Mouse (Mus musculus) kidney, postnatal 0 days (tissue): ENCODE results near the gene Polr3g. TPM values are rescaled to one million over a fixed set of nuclear protein-coding genes. Genes with fewer than 3 reads are reported as not detected.

Experiments used
- ATAC-seq: fragments of 200-750 bp; cut with Nextera tagmentation; replicated peaks from 2 replicates; pipeline ENCODE4 v1.8.0; 2017; ENCODE audit warnings: low read depth, moderate number of reproducible peaks, moderate TSS enrichment, moderate library complexity; ENCODE audit not compliant: low FRiP score
- DNase-seq: peaks from one replicate; pipeline ENCODE4 v3.0.0-alpha.2; 2016; ENCODE audit warnings: low spot score
- H3K27ac ChIP-seq: fragments of 300-500 bp; sonication (generic); 2 replicates; pipeline ENCODE4 v1.5.1; 2014; ENCODE audit warnings: mild to moderate bottlenecking
- H3K27me3 ChIP-seq: fragments of 300-500 bp; sonication (generic); 2 replicates; pipeline ENCODE4 v1.6.1; 2014; ENCODE audit warnings: low read length, mixed read lengths; ENCODE audit not compliant: insufficient read depth
- H3K36me3 ChIP-seq: fragments of 300-500 bp; sonication (generic); 2 replicates; pipeline ENCODE4 v1.6.1; 2014; ENCODE audit warnings: low read length, mixed read lengths; ENCODE audit not compliant: insufficient read depth
- H3K4me1 ChIP-seq: fragments of 300-500 bp; sonication (generic); replicated peaks from 2 replicates; pipeline ENCODE4 v1.6.1; 2014; ENCODE audit warnings: antibody characterized with exemption, low read length, mixed read lengths; ENCODE audit not compliant: insufficient read depth
- H3K4me2 ChIP-seq: fragments of 300-500 bp; sonication (generic); 2 replicates; pipeline ENCODE4 v1.6.1; 2014; ENCODE audit warnings: mild to moderate bottlenecking, low read length, moderate library complexity, mixed read lengths
- H3K4me3 ChIP-seq: fragments of 300-500 bp; sonication (generic); replicated peaks from 2 replicates; pipeline ENCODE4 v1.5.1; 2014; ENCODE audit warnings: low read depth, low read length
- H3K9ac ChIP-seq: fragments of 300-500 bp; sonication (generic); 2 replicates; pipeline ENCODE4 v1.6.1; 2014; ENCODE audit warnings: low read depth, low read length
- H3K9me3 ChIP-seq: fragments of 300-500 bp; sonication (generic); replicated peaks from 2 replicates; pipeline ENCODE4 v1.6.1; 2016; ENCODE audit warnings: low read length, inconsistent platforms, mixed read lengths
- CTCF ChIP-seq: IDR thresholded peaks from 2 replicates; pipeline ENCODE4 v1.5.1; 2016; ENCODE audit warnings: antibody characterized with exemption, low read depth, mild to moderate bottlenecking, moderate library complexity
- WGBS: fragments of 180-500 bp; shearing (Covaris S2); extraction: QIAGEN DNeasy Blood & Tissue Kit; methylation state at CpG from one replicate; pipeline ENCODE4 v1.1.7; 2014; 5-methylcytosine and 5-hydroxymethylcytosine counted together
- polyA plus RNA-seq: library from polyadenylated mRNA; unstranded; fragments of >200 nt; fragmentation: Nextera tagmentation; extraction: Ambion mirVana; gene quantifications from 2 replicates; pipeline ENCODE4 v1.2.1, GENCODE M21; 2015

Gene Polr3g
- polyA plus RNA-seq, 1 experiment from 2014 or later = 8.1 TPM

DNA sequence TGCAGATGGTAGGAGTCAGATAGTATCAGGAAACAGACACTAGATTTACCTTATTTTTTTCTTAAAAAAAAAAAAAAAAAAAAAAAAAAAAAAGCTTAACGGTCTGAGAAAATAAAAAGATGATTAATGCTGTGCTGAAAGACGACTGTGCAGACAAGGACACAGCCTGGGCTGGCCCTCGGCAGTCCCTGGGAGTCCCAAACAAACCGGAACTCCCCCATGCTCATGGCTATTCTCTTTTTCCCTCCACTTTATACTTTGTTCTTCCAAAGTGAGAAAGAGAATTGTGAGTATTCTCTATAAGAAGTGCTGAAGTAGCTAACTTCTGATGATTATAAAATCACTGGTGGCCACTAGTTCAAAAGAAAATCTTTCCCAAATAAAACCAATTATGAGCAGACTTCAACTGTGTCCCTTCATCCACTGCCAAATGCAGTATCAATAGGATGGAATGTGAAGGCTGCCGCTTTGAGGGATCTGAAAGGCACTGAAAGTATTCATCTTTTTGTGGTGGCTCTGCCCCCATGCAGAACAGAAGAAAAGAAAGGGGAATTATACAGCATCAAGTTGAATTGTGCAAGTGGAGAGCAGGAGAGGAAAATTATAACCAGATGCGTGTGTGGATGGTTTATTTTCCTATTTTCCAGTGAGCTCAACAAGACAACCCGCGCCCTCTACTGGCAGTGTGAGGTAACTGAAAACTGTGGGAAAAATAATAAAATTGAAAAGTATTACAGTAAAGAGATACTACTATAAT is 69.3 kb downstream of the Polr3g start:
- H3K27ac ChIP-seq = no peak overlapping the region
- no peaks in the 10 kb centered on the region for H3K4me1 ChIP-seq
- no peak overlapping the region for H3K9ac ChIP-seq
- no peaks in the 10 kb centered on the region for H3K36me3 ChIP-seq
- H3K9me3 ChIP-seq = no peaks in the 10 kb centered on the region
- ATAC-seq (no peak), DNase-seq (peak; percentile 76)
- TF ChIP-seq CTCF = peak; percentile 85
- H3K4me2 ChIP-seq = 0 out of 2 replicates have a peak overlapping the region, but pooled peaks have one; percentile 2
- H3K4me3 ChIP-seq = no peak overlapping the region
- 14% methylated on average over 8 of the region's 8 CpGs for WGBS
- no peaks in the 10 kb centered on the region for H3K27me3 ChIP-seq

GRCm38 (mm10) chr13:81640881-81641280 is 69.9 kb downstream of the Polr3g start:
- no peak overlapping the region for H3K27ac ChIP-seq
- no peak overlapping the region for H3K4me3 ChIP-seq
- DNase-seq (no peak), ATAC-seq (no peak)
- 44% methylated on average over 6 of the region's 6 CpGs for WGBS
- H3K4me1 ChIP-seq = no peaks in the 10 kb centered on the region
- no peaks in the 10 kb centered on the region for H3K27me3 ChIP-seq
- no peak for TF ChIP-seq CTCF
- H3K9ac ChIP-seq = no peak overlapping the region
- H3K36me3 ChIP-seq = no peaks in the 10 kb centered on the region
- H3K4me2 ChIP-seq = no peak overlapping the region
- no peaks in the 10 kb centered on the region for H3K9me3 ChIP-seq

GRCm38 (mm10) chr13:81639624-81640023 is 71.2 kb downstream of the Polr3g start:
- ATAC-seq = no peak
- 54% methylated on average over 4 of the region's 4 CpGs for WGBS

DNA sequence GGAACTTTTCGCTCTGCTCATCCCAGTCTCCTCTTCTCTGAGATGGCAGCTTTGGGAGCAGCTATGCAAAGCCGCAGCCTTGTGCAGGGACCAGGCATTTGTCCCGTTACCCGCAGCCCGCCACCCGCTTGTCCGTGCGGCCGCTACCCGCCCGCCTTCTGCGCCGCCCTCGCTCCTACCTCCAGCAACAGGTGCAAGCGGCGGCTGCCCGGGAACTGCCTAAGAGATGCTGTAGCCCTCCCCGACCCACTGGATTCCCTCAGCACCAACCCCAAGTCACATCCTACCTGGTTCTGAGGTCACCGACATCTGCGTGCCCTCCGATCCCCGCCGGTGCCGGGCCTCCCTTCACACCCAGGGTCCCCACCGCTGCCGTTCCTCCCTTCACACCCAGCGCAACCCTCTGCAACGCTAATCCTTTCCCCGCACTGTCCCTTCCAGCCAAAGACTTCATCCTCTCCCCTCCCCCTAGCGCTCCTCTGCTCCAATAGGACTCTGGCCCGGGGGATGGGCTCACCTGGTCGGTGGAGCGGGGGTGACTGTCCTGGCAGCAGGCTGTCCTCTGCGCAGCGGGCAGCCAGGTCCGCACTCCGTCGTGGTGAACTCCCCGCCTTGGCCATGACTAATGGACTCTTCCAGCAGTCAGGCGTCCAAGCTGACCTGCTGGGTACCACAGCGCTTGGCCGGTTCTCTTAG is 77.9 kb downstream of the Polr3g start, which contains the start of gene Adgrv1:
TSS of gene Adgrv1 (minus strand) at position 435 of the 696 bp plus-strand sequence.
- Histone ChIP-seq H3K4me3 (peak within 1 kb of the TSS; percentile 34), H3K27ac (no peak within 1 kb of the TSS), H3K4me2 (peak within 1 kb of the TSS; percentile 69), H3K4me1 (no peaks in the 10 kb centered on the region; the same call in 1 of the 2 replicates), H3K9me3 (no peaks in the 10 kb centered on the region), H3K36me3 (no peaks in the 10 kb centered on the region), H3K9ac (0 out of 2 replicates have a peak within 1 kb of the TSS, but pooled peaks have one; percentile 18), H3K27me3 (no peaks in the 10 kb centered on the region)
- under 1% methylated on average over 42 of the region's 42 CpGs for WGBS
- TF ChIP-seq CTCF = no peak
- peak; percentile 93 for DNase-seq
- peak; percentile 100 for ATAC-seq

More at GRCm38 (mm10) chr13:81639624-81640023, 71.2 kb downstream of the Polr3g start:
- TF ChIP-seq CTCF = no peak
- Histone ChIP-seq H3K4me1 (no peaks in the 10 kb centered on the region), H3K27ac (no peak overlapping the region), H3K9ac (no peak overlapping the region), H3K27me3 (no peaks in the 10 kb centered on the region), H3K4me3 (no peak overlapping the region), H3K4me2 (no peak overlapping the region), H3K36me3 (no peaks in the 10 kb centered on the region), H3K9me3 (no peaks in the 10 kb centered on the region)
- no peak for DNase-seq

GRCm38 (mm10) chr13:81630566-81630965 is 80.2 kb downstream of the Polr3g start:
- DNase-seq (no peak), ATAC-seq (no peak)
- no peak overlapping the region for H3K9ac ChIP-seq
- H3K4me1 ChIP-seq = no peaks in the 10 kb centered on the region; the same call in 1 of the 2 replicates
- WGBS = 77% methylated on average over 5 of the region's 5 CpGs
- H3K27ac ChIP-seq = no peak overlapping the region
- H3K27me3 ChIP-seq = no peaks in the 10 kb centered on the region
- H3K36me3 ChIP-seq = no peaks in the 10 kb centered on the region
- TF ChIP-seq CTCF = no peak
- no peaks in the 10 kb centered on the region for H3K9me3 ChIP-seq
- no peak overlapping the region for H3K4me3 ChIP-seq
- no peak overlapping the region for H3K4me2 ChIP-seq

GRCm38 (mm10) chr13:81629395-81629794 is 81.4 kb downstream of the Polr3g start:
- TF ChIP-seq CTCF = no peak
- no peak overlapping the region for H3K4me3 ChIP-seq
- H3K36me3 ChIP-seq = no peaks in the 10 kb centered on the region
- no peak overlapping the region for H3K9ac ChIP-seq
- 39% methylated on average over 3 of the region's 3 CpGs for WGBS
- no peak overlapping the region for H3K4me2 ChIP-seq
- ATAC-seq (no peak), DNase-seq (peak; percentile 29)
- H3K27ac ChIP-seq = no peak overlapping the region
- H3K9me3 ChIP-seq = no peaks in the 10 kb centered on the region
- H3K4me1 ChIP-seq = no peaks in the 10 kb centered on the region; the same call in 1 of the 2 replicates
- H3K27me3 ChIP-seq = no peaks in the 10 kb centered on the region
